Mouse (Mus musculus) frontal cortex, postnatal 36 days (tissue): ENCODE results near the gene Gsdme.

ENCODE experiments used
- DNase-seq, 2 experiments: peaks; one replicate each; pipeline ENCODE4 v3.0.0; 2022; ENCODE audit warnings: low spot score in 2 of 2

Gsdme gene

DNA sequence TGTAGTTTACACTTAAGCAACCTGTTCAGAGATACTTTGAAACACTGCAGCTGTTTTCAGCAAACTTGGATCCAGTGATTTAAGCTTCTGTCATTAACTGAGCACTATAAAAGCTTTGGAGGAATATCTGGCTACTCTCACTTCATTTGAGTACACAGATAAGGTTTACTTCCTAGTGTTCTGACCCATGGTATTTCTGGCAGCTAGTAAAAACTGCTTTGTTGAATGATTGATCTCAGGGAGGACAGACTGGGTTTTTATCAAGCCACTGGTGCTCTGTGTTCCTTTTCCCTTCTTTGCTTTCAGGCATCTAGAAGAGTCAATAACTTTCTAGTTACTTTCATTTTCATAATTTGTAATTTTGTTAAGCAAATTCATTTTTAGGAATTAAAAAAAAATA, 74.3 kb downstream of the Gsdme start:
- no peak for DNase-seq

DNA sequence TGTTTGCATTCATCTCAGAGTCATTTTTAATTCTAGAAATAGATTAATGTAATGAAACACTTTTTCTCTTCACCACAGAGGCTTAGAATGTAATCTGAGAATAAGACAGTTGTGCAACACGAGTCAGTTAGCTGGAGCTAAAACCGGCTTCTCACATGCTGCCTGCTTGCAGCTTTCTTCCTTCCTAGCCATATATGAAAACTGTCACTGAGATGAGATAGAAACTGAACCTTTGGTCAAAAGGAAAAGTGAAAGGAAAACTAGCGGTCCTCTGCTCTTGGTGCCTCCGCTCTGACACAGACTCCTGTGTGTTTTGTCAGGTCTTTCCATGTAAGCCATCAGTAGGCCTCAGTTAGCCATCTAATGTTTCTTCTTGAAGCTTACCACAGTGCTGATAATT, 75.7 kb downstream of the Gsdme start:
- DNase-seq, result no peak

DNA sequence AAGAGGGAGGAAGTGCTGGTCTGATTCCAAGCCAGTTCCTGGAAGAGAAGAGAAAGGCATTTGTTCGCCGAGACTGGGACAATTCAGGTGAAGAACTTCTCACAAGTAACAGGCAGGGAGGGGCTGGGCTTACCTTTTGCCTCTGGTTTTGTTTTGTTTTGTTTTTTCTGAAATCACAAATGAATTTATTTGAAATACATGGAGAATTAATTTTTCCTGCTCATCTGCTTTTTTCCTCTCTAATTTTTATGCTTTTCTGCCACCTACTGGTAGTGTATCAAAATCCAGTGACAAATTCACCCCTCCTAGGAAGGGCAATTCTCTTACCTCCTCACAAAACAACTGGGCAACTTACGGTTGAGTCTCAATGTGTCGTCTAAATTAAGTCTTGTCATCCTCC, 83.5 kb downstream of the Gsdme start:
- DNase-seq, result no peak

DNA sequence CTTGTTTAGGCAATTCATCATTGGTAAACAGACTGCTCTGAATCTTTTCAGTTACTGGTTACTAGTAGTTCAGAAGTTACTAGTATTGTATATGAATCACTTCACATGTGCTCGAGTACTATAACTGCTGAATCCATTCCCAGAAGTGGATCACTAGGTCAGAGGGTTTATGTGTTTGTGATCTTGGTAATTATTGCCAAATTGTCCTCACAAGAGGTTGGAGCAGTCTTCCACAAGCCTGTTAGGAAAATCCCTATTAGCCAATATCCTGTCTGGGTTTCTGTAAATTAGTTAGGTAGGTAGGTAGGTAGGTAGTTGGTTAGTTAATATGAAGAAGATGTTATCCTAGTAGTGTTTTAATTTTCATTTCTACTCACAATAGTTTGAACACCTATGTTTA, 87.9 kb downstream of the Gsdme start:
- DNase-seq, result no peak

DNA sequence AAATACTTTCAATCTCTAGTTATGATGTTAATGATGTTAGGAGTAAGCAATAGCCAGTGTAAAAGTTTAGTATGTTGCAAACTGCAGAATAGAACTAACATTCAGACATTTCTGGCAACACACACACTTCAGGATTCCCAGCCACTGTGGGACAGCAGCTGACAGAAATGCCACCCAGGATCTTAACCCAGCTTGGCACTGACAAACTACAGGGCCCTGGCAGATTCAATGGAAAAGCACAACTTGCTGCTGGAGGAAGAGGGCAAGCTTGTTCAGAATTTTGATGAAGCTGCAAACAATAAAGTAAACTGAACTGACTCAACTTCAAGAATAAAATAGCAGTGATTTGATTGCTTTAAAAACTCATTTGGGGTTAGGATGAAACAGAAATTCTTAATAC, 93.9 kb downstream of the Gsdme start:
- no peak for DNase-seq

DNA sequence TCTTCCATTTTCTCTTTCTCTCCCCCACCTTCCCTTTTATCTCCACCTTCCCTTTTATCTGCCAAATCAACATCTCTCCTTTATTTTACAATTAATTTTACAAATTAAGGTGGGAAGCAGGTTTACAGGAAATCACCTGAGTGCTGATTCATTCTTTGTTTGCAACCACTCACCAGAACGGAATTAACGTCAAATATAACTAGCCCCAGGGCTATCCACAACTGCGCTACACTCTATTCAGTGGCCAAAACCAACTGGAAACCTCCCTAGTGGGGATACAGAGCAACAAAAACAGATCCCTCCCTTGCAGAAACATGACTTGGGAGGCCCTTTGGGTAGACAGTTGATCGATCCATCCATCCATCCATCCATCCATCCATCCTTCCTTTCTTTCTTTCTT, 94.8 kb downstream of the Gsdme start:
- no peak for DNase-seq

DNA sequence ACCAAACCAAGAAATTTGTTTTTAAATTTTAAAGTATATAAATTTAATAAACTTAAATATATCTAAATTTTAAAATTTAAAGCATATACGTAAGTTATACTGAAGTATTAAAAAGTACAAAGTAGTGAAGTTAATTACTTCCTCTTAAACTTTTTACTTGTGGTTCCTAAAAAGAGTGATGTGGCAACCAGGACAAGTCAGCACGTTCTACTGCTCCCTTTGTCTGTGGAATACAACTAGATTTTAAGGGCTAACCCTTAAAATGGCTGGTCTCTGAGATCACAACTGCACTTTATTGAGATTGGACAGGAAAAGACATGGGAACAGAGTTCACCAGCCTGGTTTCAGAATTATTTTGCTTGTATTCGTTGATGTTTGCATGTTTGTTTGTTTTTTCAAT, 100.6 kb downstream of the Gsdme start:
- no peak for DNase-seq

DNA sequence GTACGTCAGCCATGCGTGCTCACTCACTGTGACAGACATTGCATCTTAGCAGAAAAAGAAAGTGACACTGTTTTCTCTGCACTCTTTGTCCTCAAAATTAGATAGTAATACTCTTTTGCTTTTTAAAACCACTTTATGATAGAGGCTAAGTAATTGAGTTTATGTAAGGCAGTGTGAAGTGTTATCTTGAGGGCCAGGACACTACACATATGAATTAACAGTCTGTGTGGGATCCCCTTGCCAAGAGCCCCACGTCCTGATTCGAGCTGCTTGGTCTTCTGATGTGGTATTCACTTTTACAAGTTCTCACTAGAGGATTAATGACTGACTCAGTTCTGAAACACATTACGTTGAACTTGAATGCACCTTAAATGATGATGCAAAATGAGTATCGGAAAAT, 103.8 kb downstream of the Gsdme start:
- DNase-seq, result no peak

DNA sequence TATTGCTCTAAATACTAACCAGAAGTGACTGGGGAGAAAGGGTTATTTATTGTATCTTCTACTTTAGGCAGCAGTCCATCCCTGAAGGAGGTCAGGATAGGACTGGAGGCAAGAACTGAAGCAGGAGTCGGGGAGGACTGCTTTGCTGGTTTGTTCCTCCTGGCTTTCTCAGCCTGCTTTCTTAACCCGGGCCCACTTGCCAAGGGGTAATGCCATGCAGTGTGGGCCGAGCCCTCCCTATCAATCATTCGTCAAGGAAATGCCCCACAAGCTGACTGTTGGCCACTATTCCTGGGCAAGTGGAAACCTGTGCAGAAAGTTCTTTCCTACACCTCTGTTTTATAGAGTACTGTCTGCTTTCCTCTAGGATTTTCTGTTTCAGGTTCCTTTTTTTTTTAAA, 114.3 kb downstream of the Gsdme start:
- DNase-seq, result no peak

DNA sequence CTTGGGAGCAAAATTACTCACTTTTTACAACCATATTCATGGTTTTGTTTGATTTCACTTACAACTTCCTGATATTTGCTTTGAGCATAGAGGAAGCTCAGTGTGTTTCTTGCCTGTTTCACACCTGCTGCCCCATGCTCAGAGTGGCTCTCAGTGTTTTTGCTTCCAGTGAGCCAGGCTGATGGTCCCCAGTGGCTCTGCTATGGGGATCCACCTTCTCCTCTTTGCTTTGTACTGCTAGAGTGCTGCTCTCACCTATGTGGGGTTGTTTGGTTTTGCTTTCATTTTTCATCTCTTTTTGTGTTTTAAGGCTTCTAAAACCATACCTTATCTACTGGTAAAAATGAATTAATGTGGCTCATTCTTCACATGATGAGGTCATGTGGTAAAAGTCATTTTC, 117.5 kb downstream of the Gsdme start:
- DNase-seq, result no peak

DNA sequence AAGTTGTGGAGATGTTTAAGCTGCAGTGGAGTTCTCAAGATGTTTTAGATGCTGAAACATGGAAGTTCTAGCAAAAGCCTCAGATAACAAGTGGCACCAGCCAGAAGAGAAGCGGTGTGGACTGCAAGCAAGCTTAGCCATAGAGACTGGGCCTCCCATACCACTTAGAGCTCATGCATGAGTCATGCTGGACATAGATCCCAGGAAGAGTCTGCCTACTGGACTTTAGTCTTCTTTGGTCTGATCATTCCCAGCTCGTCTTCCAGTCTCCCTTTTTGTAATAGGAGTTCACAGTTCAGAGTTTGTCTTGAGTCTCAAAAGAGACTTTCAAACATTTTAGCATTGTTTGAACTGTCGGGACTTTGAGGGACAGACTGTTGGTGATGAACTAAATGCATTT, 124.1 kb downstream of the Gsdme start:
- no peak for DNase-seq
